Comparison of ENCODE assay signal across 15 mouse cellular contexts in genomic region chr19:27134360-27134759, GRCm38 (mm10).
DNase-seq lines count a peak whose midpoint lies in the region; ATAC-seq lines count a peak whose summit lies in the region.
"Had no signal": no experiment of that assay in that cellular context is flagged by ENCODE, and none has a peak within 500 bp of the region (broad histone marks: within the 10 kb centered on the region; RNA-seq: fewer than 3 reads in every experiment).

No protein-coding gene starts in this region.

- ATAC-seq in frontal cortex, adult (ENCODE audit: low TSS enrichment) = peak; percentile 91
- ATAC-seq in activated CD4-positive, CD25-positive, alpha-beta regulatory T cell, adult 4 months = no peak
- ATAC-seq: forebrain, embryonic 16.5 days; intestine, embryonic 16.5 days had no signal

- DNase-seq in frontal cortex, postnatal 14 days (ENCODE audit: low spot score in 2 of 2) = no peak
- peak; percentile 30 for DNase-seq in right cerebral cortex, adult 18-20 months
- no peak for DNase-seq in right cerebral cortex, postnatal 36 days (ENCODE audit: low spot score in 2 of 2)
- peak; percentile 44 for DNase-seq in NIH3T3 (ENCODE audit: low read depth)
- no peak for DNase-seq in gastrocnemius, adult 18-20 months (ENCODE audit: low spot score)
- DNase-seq: adrenal gland, postnatal 14 days; cerebellum, adult 18-20 months; cerebellum, adult 9-11 months; cerebellum, postnatal 36 days; gastrocnemius, postnatal 14 days; heart, postnatal 36 days had no signal

Comparison
In these comparisons a context has a peak if more than half of its experiments do, and no peak if none do; other contexts are left out.
1. DNase-seq: peak in right cerebral cortex, adult 18-20 months (single experiment) and NIH3T3 (single experiment); none in frontal cortex, postnatal 14 days (0 of 2), right cerebral cortex, postnatal 36 days (0 of 2) and gastrocnemius, adult 18-20 months (single experiment).